Mouse (Mus musculus): ENCODE measurements around the gene Pitpnm3. TPM values are rescaled to one million over a fixed set of nuclear protein-coding genes. Genes with fewer than 3 reads are reported as not detected.

Gene Pitpnm3
- polyA plus RNA-seq, 2 experiments = 0.40 to 1.0 TPM

GRCm38 (mm10) chr11:72037996-72038395 is 97.6 kb downstream of the Pitpnm3 start:
- DNase-seq (ENCODE audit: low spot score) (peak; percentile 86), ATAC-seq (ENCODE audit: low FRiP score, low read depth) (no peak)
- H3K4me3 ChIP-seq (replicated peaks; ENCODE audit: low read length) = no peak overlapping the region
- H3K36me3 ChIP-seq (ENCODE audit: control insufficient read depth, insufficient read depth, low read length) = no peaks in the 10 kb centered on the region
- no peak overlapping the region for H3K4me2 ChIP-seq (replicated peaks; ENCODE audit: low read depth, low read length, severe bottlenecking)
- H3K9me3 ChIP-seq (ENCODE audit: control insufficient read depth, low read length) = no peaks in the 10 kb centered on the region
- no peak for TF ChIP-seq POLR2A (IDR thresholded peaks at IDR 0.05; ENCODE audit: borderline replicate concordance, extremely low read depth, insufficient read depth, insufficient read length)
- no peak overlapping the region for H3K9ac ChIP-seq (ENCODE audit: low read depth, low read length, severe bottlenecking)
- peaks cover 8% of the 10 kb centered on the region for H3K4me1 ChIP-seq (ENCODE audit: control insufficient read depth, insufficient read depth, low read length)
- H3K27me3 ChIP-seq (ENCODE audit: control insufficient read depth, insufficient read depth, low read length) = no peaks in the 10 kb centered on the region
- H3K27ac ChIP-seq (replicated peaks; ENCODE audit: low read depth, low read length) = no peak overlapping the region
- WGBS = 6% methylated on average over 4 of the region's 4 CpGs

DNA sequence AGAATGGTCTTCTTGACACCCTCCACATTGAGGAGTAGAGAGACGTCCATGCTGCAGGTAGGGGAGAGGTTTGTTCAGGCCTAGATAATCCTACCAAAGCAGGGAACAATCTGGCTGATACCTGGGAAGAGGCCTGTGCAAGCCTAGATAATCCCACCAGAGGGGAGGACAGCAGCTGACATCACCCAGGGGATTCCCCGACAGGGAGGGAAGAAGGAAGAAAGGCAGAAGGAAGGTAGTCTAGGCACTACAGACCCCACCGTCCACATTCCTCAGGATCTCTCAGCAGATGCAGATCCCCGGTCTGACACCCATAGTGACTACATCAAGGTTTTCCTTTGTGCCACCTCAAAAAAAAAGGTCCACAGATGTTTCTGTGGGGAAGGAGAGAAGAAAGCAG is 98.2 kb downstream of the Pitpnm3 start, which contains the start of gene Aipl1:
Gene Aipl1 (minus strand): TSS at position 101 of the 400 bp plus-strand sequence.
- 79% methylated on average over 4 of the region's 4 CpGs for WGBS
- no peak within 1 kb of the TSS for H3K4me3 ChIP-seq (replicated peaks; ENCODE audit: low read length)
- no peak for DNase-seq (ENCODE audit: low spot score)
- H3K36me3 ChIP-seq (ENCODE audit: control insufficient read depth, insufficient read depth, low read length) = no peaks in the 10 kb centered on the region
- H3K4me2 ChIP-seq (replicated peaks; ENCODE audit: low read depth, low read length, severe bottlenecking) = no peak within 1 kb of the TSS
- H3K9me3 ChIP-seq (ENCODE audit: control insufficient read depth, low read length) = no peaks in the 10 kb centered on the region
- no peak within 1 kb of the TSS for H3K9ac ChIP-seq (ENCODE audit: low read depth, low read length, severe bottlenecking)
- ATAC-seq (ENCODE audit: low FRiP score, low read depth) = no peak
- no peak within 1 kb of the TSS for H3K27ac ChIP-seq (replicated peaks; ENCODE audit: low read depth, low read length)
- 0 out of 2 replicates have a peak, but pooled peaks cover 3% of the 10 kb centered on the region for H3K4me1 ChIP-seq (ENCODE audit: control insufficient read depth, insufficient read depth, low read length)
- no peaks in the 10 kb centered on the region for H3K27me3 ChIP-seq (ENCODE audit: control insufficient read depth, insufficient read depth, low read length)
- TF ChIP-seq POLR2A (IDR thresholded peaks at IDR 0.05; ENCODE audit: borderline replicate concordance, extremely low read depth, insufficient read depth, insufficient read length) = no peak

DNA sequence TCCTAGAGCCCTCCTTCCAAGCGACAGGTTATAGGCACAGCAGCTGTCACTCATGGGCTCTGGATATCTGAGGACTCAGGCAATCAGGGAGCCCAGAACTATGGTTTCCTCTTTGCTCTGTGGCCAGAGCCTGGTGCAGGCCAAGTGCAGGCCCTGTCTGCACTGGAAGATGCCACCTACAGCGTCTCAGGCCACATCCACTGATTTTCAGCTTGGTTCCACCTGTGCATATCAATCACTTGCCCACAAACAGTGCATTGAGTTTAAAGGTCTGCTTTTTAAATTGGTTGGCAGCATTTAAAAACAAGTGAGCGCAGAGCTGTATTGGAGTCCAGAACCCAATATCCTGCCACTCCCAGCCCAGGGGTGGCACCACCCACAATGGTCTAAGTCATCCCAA is 103.0 kb downstream of the Pitpnm3 start:
- no peaks in the 10 kb centered on the region for H3K36me3 ChIP-seq (ENCODE audit: control insufficient read depth, insufficient read depth, low read length)
- no peaks in the 10 kb centered on the region; the same call in 1 of the 2 replicates for H3K27me3 ChIP-seq (ENCODE audit: control insufficient read depth, insufficient read depth, low read length)
- H3K4me3 ChIP-seq (replicated peaks; ENCODE audit: low read length) = no peak overlapping the region
- H3K4me2 ChIP-seq (replicated peaks; ENCODE audit: low read depth, low read length, severe bottlenecking) = no peak overlapping the region
- 82% methylated on average over 3 of the region's 3 CpGs for WGBS
- no peak for TF ChIP-seq POLR2A (IDR thresholded peaks at IDR 0.05; ENCODE audit: borderline replicate concordance, extremely low read depth, insufficient read depth, insufficient read length)
- DNase-seq (ENCODE audit: low spot score) (no peak), ATAC-seq (ENCODE audit: low FRiP score, low read depth) (no peak)
- H3K9me3 ChIP-seq (ENCODE audit: control insufficient read depth, low read length) = no peaks in the 10 kb centered on the region
- no peak overlapping the region for H3K9ac ChIP-seq (ENCODE audit: low read depth, low read length, severe bottlenecking)
- no peaks in the 10 kb centered on the region for H3K4me1 ChIP-seq (ENCODE audit: control insufficient read depth, insufficient read depth, low read length)
- H3K27ac ChIP-seq (replicated peaks; ENCODE audit: low read depth, low read length) = no peak overlapping the region

- DNase-seq (ENCODE audit: low spot score) (no peak), ATAC-seq (ENCODE audit: low FRiP score, low read depth) (no peak)
- no peak for TF ChIP-seq POLR2A (IDR thresholded peaks at IDR 0.05; ENCODE audit: borderline replicate concordance, extremely low read depth, insufficient read depth, insufficient read length)
- WGBS = 72% methylated on average over 4 of the region's 4 CpGs
- Histone ChIP-seq H3K4me1 (ENCODE audit: control insufficient read depth, insufficient read depth, low read length) (no peaks in the 10 kb centered on the region), H3K9ac (ENCODE audit: low read depth, low read length, severe bottlenecking) (no peak overlapping the region), H3K36me3 (ENCODE audit: control insufficient read depth, insufficient read depth, low read length) (no peaks in the 10 kb centered on the region), H3K4me2 (replicated peaks; ENCODE audit: low read depth, low read length, severe bottlenecking) (no peak overlapping the region), H3K9me3 (ENCODE audit: control insufficient read depth, low read length) (no peaks in the 10 kb centered on the region), H3K27ac (replicated peaks; ENCODE audit: low read depth, low read length) (no peak overlapping the region), H3K27me3 (ENCODE audit: control insufficient read depth, insufficient read depth, low read length) (no peaks in the 10 kb centered on the region; the same call in 1 of the 2 replicates), H3K4me3 (replicated peaks; ENCODE audit: low read length) (no peak overlapping the region)
Observed at GRCm38 (mm10) chr11:72032091-72032490, 103.5 kb downstream of the Pitpnm3 start.

DNA sequence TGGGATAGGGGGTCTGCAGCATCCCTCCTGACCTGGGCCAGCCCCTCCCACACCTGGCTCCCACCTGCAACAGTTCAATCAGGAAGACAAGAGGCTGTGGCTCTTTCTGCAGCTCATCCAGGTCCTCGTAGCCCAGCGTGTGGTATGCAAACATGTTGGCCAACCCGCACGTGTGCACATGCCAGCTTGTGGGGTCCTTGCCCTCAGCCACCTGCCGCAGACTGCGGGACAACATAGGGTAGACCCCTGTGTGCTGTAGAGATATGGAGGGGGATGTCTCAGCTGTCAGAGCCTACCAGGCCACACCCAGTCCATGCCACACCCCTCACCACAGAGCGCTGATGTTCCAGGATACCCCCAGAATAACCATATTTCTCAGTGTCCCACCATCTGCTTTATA is 104.2 kb downstream of the Pitpnm3 start:
- H3K9me3 ChIP-seq (ENCODE audit: control insufficient read depth, low read length) = no peaks in the 10 kb centered on the region
- no peaks in the 10 kb centered on the region for H3K36me3 ChIP-seq (ENCODE audit: control insufficient read depth, insufficient read depth, low read length)
- DNase-seq (ENCODE audit: low spot score) (no peak), ATAC-seq (ENCODE audit: low FRiP score, low read depth) (no peak)
- WGBS = 94% methylated on average over 7 of the region's 7 CpGs
- no peak overlapping the region for H3K4me3 ChIP-seq (replicated peaks; ENCODE audit: low read length)
- H3K27ac ChIP-seq (replicated peaks; ENCODE audit: low read depth, low read length) = no peak overlapping the region
- H3K4me1 ChIP-seq (ENCODE audit: control insufficient read depth, insufficient read depth, low read length) = no peaks in the 10 kb centered on the region
- H3K27me3 ChIP-seq (ENCODE audit: control insufficient read depth, insufficient read depth, low read length) = no peaks in the 10 kb centered on the region; the same call in 1 of the 2 replicates
- no peak overlapping the region for H3K4me2 ChIP-seq (replicated peaks; ENCODE audit: low read depth, low read length, severe bottlenecking)
- no peak for TF ChIP-seq POLR2A (IDR thresholded peaks at IDR 0.05; ENCODE audit: borderline replicate concordance, extremely low read depth, insufficient read depth, insufficient read length)
- no peak overlapping the region for H3K9ac ChIP-seq (ENCODE audit: low read depth, low read length, severe bottlenecking)

DNA sequence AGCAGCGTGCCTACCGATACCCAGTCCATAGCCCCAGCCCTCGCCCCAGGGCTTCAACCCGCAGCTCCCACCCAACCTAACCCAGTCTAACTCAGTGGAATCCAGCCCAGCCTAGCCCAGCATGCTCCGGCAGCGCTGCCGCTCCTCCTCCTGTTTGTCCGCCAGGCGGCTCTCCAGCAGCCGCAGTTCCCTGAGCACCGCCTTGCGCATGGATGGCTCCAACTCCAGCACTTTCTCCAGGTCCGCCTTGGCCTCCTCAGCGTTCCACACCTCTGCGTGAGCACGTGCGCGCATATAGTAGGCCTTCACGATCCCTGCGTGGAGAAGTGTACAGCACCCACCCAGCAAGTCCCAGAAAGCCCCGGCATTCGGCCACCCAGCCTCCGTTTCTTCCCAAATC is 106.4 kb downstream of the Pitpnm3 start:
- 19% methylated on average over 23 of the region's 23 CpGs for WGBS
- no peaks in the 10 kb centered on the region; the same call in 1 of the 2 replicates for H3K27me3 ChIP-seq (ENCODE audit: control insufficient read depth, insufficient read depth, low read length)
- ATAC-seq (ENCODE audit: low FRiP score, low read depth) (no peak), DNase-seq (ENCODE audit: low spot score) (peak; percentile 44)
- no peak overlapping the region for H3K27ac ChIP-seq (replicated peaks; ENCODE audit: low read depth, low read length)
- peak overlapping the region; percentile 23 for H3K4me2 ChIP-seq (replicated peaks; ENCODE audit: low read depth, low read length, severe bottlenecking)
- no peak overlapping the region for H3K4me3 ChIP-seq (replicated peaks; ENCODE audit: low read length)
- no peaks in the 10 kb centered on the region for H3K4me1 ChIP-seq (ENCODE audit: control insufficient read depth, insufficient read depth, low read length)
- no peak overlapping the region for H3K9ac ChIP-seq (ENCODE audit: low read depth, low read length, severe bottlenecking)
- H3K9me3 ChIP-seq (ENCODE audit: control insufficient read depth, low read length) = no peaks in the 10 kb centered on the region
- no peak for TF ChIP-seq POLR2A (IDR thresholded peaks at IDR 0.05; ENCODE audit: borderline replicate concordance, extremely low read depth, insufficient read depth, insufficient read length)
- no peaks in the 10 kb centered on the region for H3K36me3 ChIP-seq (ENCODE audit: control insufficient read depth, insufficient read depth, low read length)
